Mouse (Mus musculus) limb, embryonic 15.5 days (tissue): Measurements from ENCODE around the gene Carhsp1. TPM values are rescaled to one million over a fixed set of nuclear protein-coding genes. Genes with fewer than 3 reads are reported as not detected.

ENCODE experiments used
- microRNA-seq: library from miRNA; unstranded; fragments of <30 nt; microRNA quantifications from one replicate; pipeline ENCODE4, GENCODE M21; 2016
- polyA plus RNA-seq: library from polyadenylated mRNA; unstranded; fragments of >200 nt; fragmentation: Nextera tagmentation; extraction: Ambion mirVana; gene quantifications from 2 replicates; pipeline ENCODE4 v1.2.1, GENCODE M21; 2015

The Carhsp1 gene
- polyA plus RNA-seq, 1 experiment from 2014 or later = 85.1 TPM

Small RNA genes lying within 50 kb of the gene (microRNA-seq; reads per million reads assigned to microRNA genes)
- gene Gm22137 = not detected

Other genes with a start within 250 kb of the Carhsp1 start
- 0.12 TPM in 1 of 2 replicates, not detected in the other for gene Tmem114, start 247.0 kb downstream of the Carhsp1 start, polyA plus RNA-seq
- gene Mettl22, start 201.4 kb downstream of the Carhsp1 start, polyA plus RNA-seq = 19.5 and 21.1 TPM in 2 replicates
- 19.8 and 24.0 TPM in 2 replicates for gene Abat, start 158.7 kb downstream of the Carhsp1 start, polyA plus RNA-seq
- 52.8 and 55.1 TPM in 2 replicates for gene Pmm2, start 34.5 kb downstream of the Carhsp1 start, polyA plus RNA-seq
- gene Tmem186, start 34.4 kb downstream of the Carhsp1 start, polyA plus RNA-seq = 18.8 and 20.4 TPM in 2 replicates
- 0.32 TPM in 1 of 2 replicates, not detected in the other for gene Gm5767, start 8.6 kb upstream of the Carhsp1 start, polyA plus RNA-seq
- gene Usp7, start 120.2 kb upstream of the Carhsp1 start, polyA plus RNA-seq = 27.8 and 28.9 TPM in 2 replicates
- 16.9 and 20.9 TPM in 2 replicates for gene 1810013L24Rik, start 157.9 kb upstream of the Carhsp1 start, polyA plus RNA-seq